Mouse (Mus musculus) kidney, postnatal 36 days (tissue): Measurements from ENCODE around the gene Taf8.
"Not testable (repeated sequence)": the region's sequence is repeated elsewhere in the genome, so short reads cannot be mapped to it uniquely, and the experiment has no call there.

Experiments used
- DNase-seq, 2 experiments: peaks; one replicate each; pipeline ENCODE4 v3.0.0; 2021 to 2022; ENCODE audit warnings: mixed read lengths in 2 of 2

Taf8 gene

GRCm38 (mm10) chr17:47516232-47516631 lies 14.1 kb upstream of the Taf8 start:
- no peak for DNase-seq

- DNase-seq: no peak
These were observed 13.2 kb upstream of the Taf8 start for GRCm38 (mm10) chr17:47515180-47515844.

- DNase-seq: no peak
These were observed 11.1 kb upstream of the Taf8 start for GRCm38 (mm10) chr17:47512956-47513775.

GRCm38 (mm10) chr17:47511111-47512020 lies 9.3 kb upstream of the Taf8 start:
- DNase-seq: peak; percentile 98 to 99

- DNase-seq: no peak
These were observed 7.1 kb upstream of the Taf8 start for GRCm38 (mm10) chr17:47509031-47509705.

- peak; percentile 97 to 100 for DNase-seq
These were observed 6.0 kb upstream of the Taf8 start for GRCm38 (mm10) chr17:47508012-47508608.

GRCm38 (mm10) chr17:47507523-47507922 lies 5.4 kb upstream of the Taf8 start:
- DNase-seq: no peak

- DNase-seq: no peak
These were observed 4.6 kb upstream of the Taf8 start for GRCm38 (mm10) chr17:47506697-47507096.

GRCm38 (mm10) chr17:47506042-47506441 lies 4.0 kb upstream of the Taf8 start:
- no peak for DNase-seq

- DNase-seq: no peak
These were observed 3.5 kb upstream of the Taf8 start for GRCm38 (mm10) chr17:47505566-47505965.

- peak; percentile 87 to 91 for DNase-seq
These were observed 2.9 kb upstream of the Taf8 start, which contains the start of gene Ccnd3 for GRCm38 (mm10) chr17:47504941-47505346. TSS of gene Ccnd3 (plus strand) at chr17:47505051.

GRCm38 (mm10) chr17:47504228-47504627 lies 2.1 kb upstream of the Taf8 start:
- no peak for DNase-seq

- no peak for DNase-seq
These were observed 1.6 kb upstream of the Taf8 start for GRCm38 (mm10) chr17:47503689-47504088.

GRCm38 (mm10) chr17:47502707-47503045 lies 584 bp upstream of the Taf8 start:
- DNase-seq: not testable (repeated sequence)

GRCm38 (mm10) chr17:47501531-47501930 lies 561 bp downstream of the Taf8 start:
- no peak for DNase-seq

GRCm38 (mm10) chr17:47494132-47494531 lies 8.0 kb downstream of the Taf8 start:
- no peak for DNase-seq

GRCm38 (mm10) chr17:47493653-47494052 lies 8.4 kb downstream of the Taf8 start:
- DNase-seq: peak; percentile 69 to 77

- DNase-seq: no peak
These were observed 9.4 kb downstream of the Taf8 start for GRCm38 (mm10) chr17:47492731-47493130.

- DNase-seq: no peak
These were observed 11.3 kb downstream of the Taf8 start for GRCm38 (mm10) chr17:47490791-47491190.

- DNase-seq: no peak
These were observed 16.3 kb downstream of the Taf8 start for GRCm38 (mm10) chr17:47485791-47486190.

- no peak for DNase-seq
These were observed 17.1 kb downstream of the Taf8 start for GRCm38 (mm10) chr17:47484993-47485392.
